Mouse (Mus musculus): ENCODE measurements around the gene Fam172a. TPM values are rescaled to one million over a fixed set of nuclear protein-coding genes. Genes with fewer than 3 reads are reported as not detected.

The Fam172a gene
- polyA plus RNA-seq, 1 experiment from 2014 or later, result 18.9 TPM

DNA sequence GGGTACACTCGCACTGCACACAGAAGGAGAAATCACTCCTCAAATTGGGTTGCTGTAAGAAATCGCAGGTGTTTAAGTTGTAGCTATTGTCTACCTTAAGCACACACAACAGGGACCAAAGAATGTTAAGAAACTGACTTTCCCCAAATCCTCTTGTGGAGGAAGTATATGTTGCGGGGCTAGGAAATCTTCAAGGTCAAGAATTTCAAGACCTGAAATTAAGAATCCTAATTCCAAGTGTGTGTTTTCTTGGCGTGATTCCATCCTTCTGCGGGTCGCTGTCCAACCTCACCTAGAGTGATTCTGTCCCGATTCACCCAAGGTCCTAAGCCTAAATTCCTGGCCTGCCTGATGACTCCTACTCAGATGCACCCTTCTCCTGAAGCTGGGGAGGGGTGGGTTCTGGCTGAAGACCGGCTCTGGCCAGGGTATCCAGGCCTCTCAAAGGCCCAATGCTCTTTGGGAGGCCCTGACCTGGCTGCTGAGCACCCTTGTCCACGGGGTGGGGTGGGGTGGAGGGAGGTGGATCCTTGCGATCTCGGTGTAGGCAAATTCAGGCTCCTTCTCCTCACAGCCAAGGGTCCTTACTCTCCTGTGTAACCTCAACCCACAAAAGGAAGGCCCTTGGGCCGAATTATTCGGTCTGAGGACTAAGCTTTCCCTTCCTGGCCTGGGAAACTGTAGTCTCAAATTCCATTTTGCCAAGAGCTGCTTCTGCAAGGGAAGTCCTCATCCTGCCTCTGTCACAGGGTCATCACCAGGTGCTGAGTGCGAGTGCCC lies 509.6 kb downstream of the Fam172a start:
- Histone ChIP-seq H3K27ac (no peak overlapping the region), H3K79me2 (ENCODE audit: inconsistent target) (no peaks in the 10 kb centered on the region), H3K4me3 (ENCODE audit: inconsistent target) (no peak overlapping the region), H3K36me3 (ENCODE audit: inconsistent target) (no peaks in the 10 kb centered on the region)
- 20% methylated on average over 14 of the region's 14 CpGs for WGBS (ENCODE audit: missing documents)

- H3K4me3 ChIP-seq (ENCODE audit: inconsistent target), result no peak overlapping the region
- no peak overlapping the region for H3K27ac ChIP-seq
- no peaks in the 10 kb centered on the region for H3K36me3 ChIP-seq (ENCODE audit: inconsistent target)
- WGBS (ENCODE audit: missing documents), result 23% methylated on average over 15 of the region's 15 CpGs
- no peaks in the 10 kb centered on the region for H3K79me2 ChIP-seq (ENCODE audit: inconsistent target)
Observed at GRCm38 (mm10) chr13:78212111-78212510, 510.3 kb downstream of the Fam172a start.

DNA sequence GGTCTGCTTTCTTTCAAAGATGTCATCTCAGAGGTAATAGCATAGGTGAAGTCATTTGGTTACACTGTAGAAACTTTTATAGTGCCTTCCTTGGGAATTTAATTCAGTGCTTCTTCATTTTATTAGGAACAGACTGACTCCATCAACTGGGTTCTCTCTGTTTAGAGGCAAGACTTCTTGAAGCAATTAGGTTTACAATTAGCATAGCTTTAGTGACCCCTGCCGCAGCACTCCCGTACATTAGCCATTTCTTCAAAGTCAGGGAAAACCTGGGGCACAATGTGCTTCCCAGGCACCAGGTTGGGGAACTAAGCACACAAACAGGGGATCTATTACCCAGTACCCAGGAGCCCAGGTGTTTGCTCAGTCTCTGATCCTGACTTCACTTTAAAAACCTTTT lies 511.3 kb downstream of the Fam172a start:
- H3K79me2 ChIP-seq (ENCODE audit: inconsistent target), result no peaks in the 10 kb centered on the region
- no peak overlapping the region for H3K4me3 ChIP-seq (ENCODE audit: inconsistent target)
- WGBS (ENCODE audit: missing documents), result 80% methylated on average over 2 of the region's 2 CpGs
- H3K36me3 ChIP-seq (ENCODE audit: inconsistent target), result no peaks in the 10 kb centered on the region
- H3K27ac ChIP-seq, result no peak overlapping the region

DNA sequence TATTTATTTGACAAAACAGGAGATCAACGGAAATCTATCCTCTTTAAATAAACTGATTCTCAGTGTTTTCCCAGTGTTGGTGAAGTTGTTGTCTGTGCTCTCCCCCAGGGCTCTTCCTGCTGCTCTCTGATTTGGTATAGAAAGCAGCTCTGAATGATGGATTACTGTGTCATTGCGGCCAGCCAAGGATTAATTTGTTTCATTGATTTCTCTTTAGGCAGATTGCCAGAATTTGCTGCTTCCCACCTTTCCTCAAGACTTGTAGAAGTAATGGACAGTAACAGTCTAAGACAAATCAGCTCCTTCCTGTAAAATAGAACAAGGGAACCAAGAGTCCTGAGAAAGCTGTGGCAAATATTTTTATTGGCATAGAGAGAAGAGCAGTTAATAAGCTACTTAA lies 513.4 kb downstream of the Fam172a start:
- Histone ChIP-seq H3K36me3 (ENCODE audit: inconsistent target) (no peaks in the 10 kb centered on the region), H3K79me2 (ENCODE audit: inconsistent target) (no peaks in the 10 kb centered on the region), H3K4me3 (ENCODE audit: inconsistent target) (no peak overlapping the region), H3K27ac (no peak overlapping the region)
- 73% methylated on average over 2 of the region's 2 CpGs for WGBS (ENCODE audit: missing documents)

Data from macrophage (primary cell).